Mouse (Mus musculus): ENCODE measurements around the gene Slc6a5. TPM values are rescaled to one million over a fixed set of nuclear protein-coding genes. Genes with fewer than 3 reads are reported as not detected.
"Not testable (repeated sequence)": the region's sequence is repeated elsewhere in the genome, so short reads cannot be mapped to it uniquely, and the experiment has no call there.

Slc6a5 gene
- polyA plus RNA-seq, 1 experiment from 2014 or later: not detected

- H3K36me3 ChIP-seq: no peaks in the 10 kb centered on the region
- H3K27me3 ChIP-seq (ENCODE audit: low read depth, poor library complexity, severe bottlenecking): peaks cover 75% of the 10 kb centered on the region
- no peak overlapping the region for H3K4me3 ChIP-seq
- no peaks in the 10 kb centered on the region for H3K9me3 ChIP-seq (replicated peaks)
- no peaks in the 10 kb centered on the region; the same call in 1 of the 2 replicates for H3K4me1 ChIP-seq
- DNase-seq (ENCODE audit: low spot score): no peak
- 79% methylated on average over 4 of the region's 4 CpGs for WGBS
- no peak overlapping the region for H3K27ac ChIP-seq
Measured at GRCm38 (mm10) chr7:49920751-49921150, 10.8 kb downstream of the Slc6a5 start.

DNA sequence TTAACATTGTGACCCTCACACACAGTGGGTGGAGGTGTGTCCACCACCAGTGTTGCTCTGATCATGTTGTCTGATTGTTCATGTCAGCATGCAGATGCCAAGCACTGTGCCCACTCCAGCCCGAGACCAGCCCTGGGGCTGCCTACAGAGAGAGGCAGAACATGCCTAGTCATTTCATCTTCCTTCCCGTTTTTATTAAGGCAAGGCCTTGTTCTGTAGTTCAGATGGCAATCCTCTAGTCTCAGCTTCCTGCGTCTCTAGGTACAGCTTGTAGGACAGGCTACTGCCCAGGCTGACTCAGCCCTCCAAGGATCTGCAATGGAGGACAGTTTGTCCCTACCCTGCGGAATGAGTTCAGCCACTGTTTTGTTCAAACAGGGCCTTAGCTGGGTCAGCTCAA is 13.0 kb downstream of the Slc6a5 start:
- peaks cover 53% of the 10 kb centered on the region for H3K27me3 ChIP-seq (ENCODE audit: low read depth, poor library complexity, severe bottlenecking)

GRCm38 (mm10) chr7:49923376-49923775 is 13.4 kb downstream of the Slc6a5 start:
- WGBS: under 1% methylated on average over 13 of the region's 13 CpGs
- DNase-seq (ENCODE audit: low spot score): peak; percentile 83
- no peak overlapping the region for H3K27ac ChIP-seq
- H3K4me3 ChIP-seq: no peak overlapping the region
- peaks cover 49% of the 10 kb centered on the region for H3K27me3 ChIP-seq (ENCODE audit: low read depth, poor library complexity, severe bottlenecking)
- H3K36me3 ChIP-seq: no peaks in the 10 kb centered on the region
- no peaks in the 10 kb centered on the region for H3K9me3 ChIP-seq (replicated peaks)
- H3K4me1 ChIP-seq: peaks cover under 1% of the 10 kb centered on the region; the same call in 1 of the 2 replicates

More for the DNA sequence above, 13.0 kb downstream of the Slc6a5 start:
- DNase-seq (ENCODE audit: low spot score): peak; percentile 35
- no peak overlapping the region for H3K27ac ChIP-seq
- 52% methylated on average over 4 of the region's 4 CpGs for WGBS
- no peak overlapping the region for H3K4me3 ChIP-seq
- no peaks in the 10 kb centered on the region for H3K36me3 ChIP-seq
- no peaks in the 10 kb centered on the region; the same call in 1 of the 2 replicates for H3K4me1 ChIP-seq
- no peaks in the 10 kb centered on the region for H3K9me3 ChIP-seq (replicated peaks)

DNA sequence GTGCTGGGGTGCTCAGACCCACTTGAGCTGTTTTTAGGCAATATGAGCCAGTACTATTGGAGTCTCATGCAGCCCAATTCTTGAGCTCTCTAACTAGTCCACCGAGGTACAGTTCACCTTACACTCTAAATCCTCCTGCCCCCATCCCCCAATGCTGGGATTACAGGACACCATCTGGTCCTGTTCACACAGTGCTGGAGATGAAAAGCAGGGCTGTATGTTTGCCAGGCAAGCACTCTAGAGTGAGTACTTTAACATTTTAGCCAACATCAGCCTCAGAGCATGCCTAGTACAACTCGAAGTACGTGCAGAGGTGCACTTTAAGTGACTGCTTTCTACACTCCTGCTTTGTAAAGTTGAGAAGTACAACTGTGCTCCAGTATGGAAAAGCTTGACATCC is 18.6 kb downstream of the Slc6a5 start:
- H3K36me3 ChIP-seq: no peaks in the 10 kb centered on the region
- peaks cover 17% of the 10 kb centered on the region for H3K4me1 ChIP-seq
- no peak overlapping the region for H3K27ac ChIP-seq
- H3K9me3 ChIP-seq (replicated peaks): no peaks in the 10 kb centered on the region
- DNase-seq (ENCODE audit: low spot score): no peak
- WGBS: 51% methylated on average over 3 of the region's 3 CpGs
- no peak overlapping the region for H3K4me3 ChIP-seq
- H3K27me3 ChIP-seq (ENCODE audit: low read depth, poor library complexity, severe bottlenecking): 0 out of 2 replicates have a peak, but pooled peaks cover 11% of the 10 kb centered on the region

DNA sequence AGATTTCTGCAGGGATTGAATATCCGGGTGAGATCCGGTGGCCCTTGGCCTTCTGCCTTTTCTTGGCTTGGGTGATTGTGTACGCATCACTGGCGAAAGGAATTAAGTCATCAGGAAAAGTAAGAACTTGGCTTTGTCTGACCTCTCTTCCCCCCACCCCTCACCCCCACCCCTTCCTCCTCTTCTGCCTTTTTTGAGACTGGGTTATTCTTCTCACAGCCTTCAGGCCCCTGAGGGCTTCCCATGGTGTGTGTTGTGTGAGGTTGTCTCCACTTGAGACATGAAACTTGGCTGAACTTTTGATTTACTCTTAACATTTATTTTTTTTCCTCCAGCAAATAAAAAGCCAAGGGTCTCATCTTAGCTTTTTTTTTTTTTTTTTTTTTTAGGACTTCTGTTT is 20.1 kb downstream of the Slc6a5 start:
- DNase-seq (ENCODE audit: low spot score): no peak
- H3K4me3 ChIP-seq: no peak overlapping the region
- H3K36me3 ChIP-seq: no peaks in the 10 kb centered on the region
- peaks cover 17% of the 10 kb centered on the region for H3K4me1 ChIP-seq
- no peak overlapping the region for H3K27ac ChIP-seq
- 0 out of 2 replicates have a peak, but pooled peaks cover 2% of the 10 kb centered on the region for H3K27me3 ChIP-seq (ENCODE audit: low read depth, poor library complexity, severe bottlenecking)
- WGBS: 81% methylated on average over 4 of the region's 4 CpGs
- no peaks in the 10 kb centered on the region for H3K9me3 ChIP-seq (replicated peaks)

DNA sequence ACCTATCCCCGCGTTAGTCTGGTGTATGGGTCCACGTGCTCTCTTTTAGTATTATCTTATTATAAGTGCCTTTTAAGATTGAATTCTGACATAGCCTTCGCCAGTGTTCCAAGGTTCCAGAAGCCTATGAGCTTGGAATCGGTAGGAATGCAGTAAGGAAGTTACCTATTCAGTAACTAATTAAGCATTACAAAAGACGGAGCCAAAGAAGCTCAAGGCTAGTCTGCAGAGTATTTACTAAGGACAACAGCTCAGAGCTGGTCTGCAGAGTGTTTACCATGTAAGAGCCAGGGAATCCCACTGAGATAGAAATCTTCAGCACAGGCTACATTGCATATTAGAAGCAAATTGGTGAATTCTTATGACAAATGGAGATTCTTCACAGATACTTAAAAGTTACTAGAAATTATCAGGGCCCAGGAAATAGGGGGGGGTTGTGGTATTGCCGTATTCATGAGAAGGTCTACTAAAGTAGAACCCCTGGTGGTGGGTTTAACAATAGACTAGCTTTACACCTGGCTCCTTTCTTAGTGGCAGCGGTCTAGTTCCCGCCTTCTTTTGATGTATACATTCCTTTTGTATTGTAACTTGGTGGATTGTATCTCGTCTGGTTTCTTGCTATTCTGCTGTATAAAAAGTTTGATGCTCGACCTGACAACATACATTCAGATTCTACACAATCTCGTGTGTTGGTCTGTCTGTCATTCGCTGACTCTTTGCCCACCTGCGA is 23.6 kb downstream of the Slc6a5 start:
- not testable (repeated sequence) for H3K27ac ChIP-seq; H3K27me3 ChIP-seq (ENCODE audit: low read depth, poor library complexity, severe bottlenecking); H3K4me3 ChIP-seq; H3K9me3 ChIP-seq (replicated peaks); DNase-seq (ENCODE audit: low spot score); H3K36me3 ChIP-seq
- WGBS: 89% methylated on average over 14 of the region's 14 CpGs
- peaks cover 15% of the 10 kb centered on the region for H3K4me1 ChIP-seq

GRCm38 (mm10) chr7:49936821-49937220 is 26.9 kb downstream of the Slc6a5 start:
- WGBS: 89% methylated on average over 3 of the region's 3 CpGs
- H3K27me3 ChIP-seq (ENCODE audit: low read depth, poor library complexity, severe bottlenecking): no peaks in the 10 kb centered on the region

GRCm38 (mm10) chr7:49942023-49942422 is 32.1 kb downstream of the Slc6a5 start:
- 55% methylated on average over 3 of the region's 3 CpGs for WGBS
- Histone ChIP-seq H3K36me3 (no peaks in the 10 kb centered on the region), H3K4me3 (no peak overlapping the region), H3K27me3 (ENCODE audit: low read depth, poor library complexity, severe bottlenecking) (no peaks in the 10 kb centered on the region), H3K9me3 (replicated peaks) (no peaks in the 10 kb centered on the region), H3K27ac (0 out of 2 replicates have a peak overlapping the region, but pooled peaks have one; percentile 27), H3K4me1 (peaks cover 13% of the 10 kb centered on the region)
- DNase-seq (ENCODE audit: low spot score): no peak

More at GRCm38 (mm10) chr7:49936821-49937220, 26.9 kb downstream of the Slc6a5 start:
- Histone ChIP-seq H3K4me1 (peaks cover 9% of the 10 kb centered on the region), H3K27ac (no peak overlapping the region), H3K4me3 (no peak overlapping the region), H3K9me3 (replicated peaks) (no peaks in the 10 kb centered on the region), H3K36me3 (no peaks in the 10 kb centered on the region)
- DNase-seq (ENCODE audit: low spot score): no peak

- H3K27ac ChIP-seq: no peak overlapping the region
- H3K36me3 ChIP-seq: no peaks in the 10 kb centered on the region
- no peak for DNase-seq (ENCODE audit: low spot score)
- no peaks in the 10 kb centered on the region for H3K9me3 ChIP-seq (replicated peaks)
- no peak overlapping the region for H3K4me3 ChIP-seq
- WGBS: 63% methylated on average over 5 of the region's 5 CpGs
- peaks cover 13% of the 10 kb centered on the region for H3K4me1 ChIP-seq
- H3K27me3 ChIP-seq (ENCODE audit: low read depth, poor library complexity, severe bottlenecking): no peaks in the 10 kb centered on the region
Measured at GRCm38 (mm10) chr7:49942490-49942889, 32.5 kb downstream of the Slc6a5 start.

GRCm38 (mm10) chr7:49946691-49947090 is 36.7 kb downstream of the Slc6a5 start:
- Histone ChIP-seq H3K4me1 (peaks cover 11% of the 10 kb centered on the region), H3K9me3 (replicated peaks) (no peaks in the 10 kb centered on the region), H3K27me3 (ENCODE audit: low read depth, poor library complexity, severe bottlenecking) (no peaks in the 10 kb centered on the region), H3K36me3 (no peaks in the 10 kb centered on the region), H3K4me3 (no peak overlapping the region), H3K27ac (no peak overlapping the region)
- 91% methylated on average over 9 of the region's 9 CpGs for whole genome bisulfite sequencing
- no peak for DNase-seq (ENCODE audit: low spot score)

DNA sequence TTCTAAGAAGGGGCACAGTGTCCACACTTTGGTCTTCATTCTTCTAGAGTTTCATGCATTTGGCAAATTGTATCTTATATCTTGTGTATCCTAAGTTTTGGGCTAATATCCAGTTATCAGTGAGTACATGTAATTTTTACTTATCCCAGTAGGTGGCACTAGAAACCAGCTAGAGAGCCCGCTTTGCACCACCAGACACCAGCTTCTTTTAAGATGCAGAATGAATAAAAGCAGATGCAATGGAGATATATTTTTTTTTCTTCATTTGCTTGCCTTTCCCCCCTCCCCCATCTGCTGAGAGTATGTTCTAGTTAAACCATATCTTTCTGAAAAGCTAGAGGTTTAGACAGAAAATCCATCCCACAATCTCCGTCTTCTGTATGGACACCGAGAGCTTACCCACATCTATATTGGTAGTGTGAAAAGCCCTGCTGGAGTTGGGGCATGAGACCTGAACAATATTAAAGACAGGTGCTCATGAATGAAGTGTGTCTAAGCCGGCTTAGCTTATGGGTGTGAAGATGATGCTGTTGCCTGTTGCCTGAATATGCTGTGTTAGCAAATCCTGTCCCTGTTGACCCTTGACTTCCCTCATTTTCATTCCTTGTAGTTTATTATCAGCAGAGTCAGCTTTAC is 43.7 kb downstream of the Slc6a5 start:
- Histone ChIP-seq H3K36me3 (no peaks in the 10 kb centered on the region), H3K9me3 (replicated peaks) (no peaks in the 10 kb centered on the region), H3K27me3 (ENCODE audit: low read depth, poor library complexity, severe bottlenecking) (no peaks in the 10 kb centered on the region), H3K4me3 (no peak overlapping the region), H3K27ac (no peak overlapping the region), H3K4me1 (peaks cover 10% of the 10 kb centered on the region)
- 59% methylated on average over 4 of the region's 4 CpGs for WGBS
- no peak for DNase-seq (ENCODE audit: low spot score)

DNA sequence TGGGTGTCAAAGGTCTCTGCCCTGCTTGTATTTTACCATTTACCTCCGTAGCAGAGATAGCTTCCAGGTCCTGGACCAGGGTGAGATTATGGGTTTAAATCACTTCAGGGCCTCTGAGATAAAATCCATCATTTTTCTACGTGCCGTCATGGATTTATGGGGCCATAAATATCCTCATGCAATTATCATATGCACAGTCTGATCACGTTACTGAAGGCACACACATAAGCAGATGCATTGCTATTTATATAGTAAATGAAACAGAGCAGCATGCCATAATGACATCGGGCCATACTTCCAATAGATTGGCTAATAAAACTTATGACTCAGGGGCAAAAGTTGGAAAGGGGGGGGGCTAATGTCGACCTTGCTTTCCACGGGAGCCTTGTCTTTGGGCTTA is 44.9 kb downstream of the Slc6a5 start:
- Histone ChIP-seq H3K27ac (no peak overlapping the region), H3K4me1 (peaks cover 10% of the 10 kb centered on the region), H3K36me3 (no peaks in the 10 kb centered on the region), H3K9me3 (replicated peaks) (no peaks in the 10 kb centered on the region), H3K4me3 (no peak overlapping the region), H3K27me3 (ENCODE audit: low read depth, poor library complexity, severe bottlenecking) (no peaks in the 10 kb centered on the region)
- WGBS: 58% methylated on average over 7 of the region's 7 CpGs
- DNase-seq (ENCODE audit: low spot score): no peak

DNA sequence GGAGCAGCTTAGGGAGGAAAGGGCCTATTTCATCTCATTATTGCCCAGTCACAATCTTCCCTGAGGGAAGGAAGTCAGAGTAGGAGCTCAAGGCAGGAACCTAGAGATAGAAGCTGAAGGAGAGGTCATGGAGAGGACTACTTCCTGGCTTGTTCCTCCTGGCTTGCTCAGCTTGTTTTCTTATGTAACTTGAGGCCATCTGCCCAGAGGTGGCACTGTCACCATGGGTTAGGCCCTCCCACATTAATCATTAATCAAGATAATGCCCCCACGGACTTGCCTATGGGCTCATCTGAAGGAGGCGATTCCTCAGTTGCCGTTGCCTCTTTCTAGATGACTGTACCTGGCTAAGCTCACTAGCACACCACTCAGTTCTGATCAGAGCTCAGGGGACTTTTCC is 47.2 kb downstream of the Slc6a5 start:
- Histone ChIP-seq H3K27ac (no peak overlapping the region), H3K4me3 (no peak overlapping the region), H3K4me1 (peaks cover 10% of the 10 kb centered on the region), H3K36me3 (no peaks in the 10 kb centered on the region), H3K9me3 (replicated peaks) (no peaks in the 10 kb centered on the region), H3K27me3 (ENCODE audit: low read depth, poor library complexity, severe bottlenecking) (no peaks in the 10 kb centered on the region)
- 66% methylated on average over 3 of the region's 3 CpGs for WGBS
- no peak for DNase-seq (ENCODE audit: low spot score)

Measured in limb, embryonic 10.5 days (tissue).